Mouse (Mus musculus) neural tube, embryonic 15.5 days (tissue): ENCODE data around the gene Gm614. TPM values are rescaled to one million over a fixed set of nuclear protein-coding genes. Genes with fewer than 3 reads are reported as not detected.

ENCODE experiments used
- ATAC-seq: fragments of 200-750 bp; cut with Nextera tagmentation; 2 replicates; pipeline ENCODE4 v1.8.0; 2017; ENCODE audit warnings: mild to moderate bottlenecking, moderate TSS enrichment, moderate library complexity; ENCODE audit not compliant: low FRiP score
- H3K27ac ChIP-seq: fragments of 300-500 bp; sonication (generic); replicated peaks from 2 replicates; pipeline ENCODE4 v1.5.1; 2015; ENCODE audit warnings: mild to moderate bottlenecking, inconsistent platforms
- H3K27me3 ChIP-seq: fragments of 300-500 bp; sonication (generic); replicated peaks from 2 replicates; pipeline ENCODE4 v1.6.1; 2015; ENCODE audit warnings: inconsistent platforms
- H3K36me3 ChIP-seq: fragments of 300-500 bp; sonication (generic); 2 replicates; pipeline ENCODE4 v1.6.1; 2015; ENCODE audit warnings: inconsistent platforms
- H3K4me1 ChIP-seq: fragments of 300-500 bp; sonication (generic); 2 replicates; pipeline ENCODE4 v1.6.1; 2015; ENCODE audit warnings: inconsistent platforms
- H3K4me2 ChIP-seq: fragments of 300-500 bp; sonication (generic); 2 replicates; pipeline ENCODE4 v1.6.1; 2015; ENCODE audit warnings: inconsistent platforms, mild to moderate bottlenecking, moderate library complexity
- H3K4me3 ChIP-seq: fragments of 300-500 bp; sonication (generic); replicated peaks from 2 replicates; pipeline ENCODE4 v1.5.1; 2015; ENCODE audit warnings: mild to moderate bottlenecking, inconsistent platforms
- H3K9ac ChIP-seq: fragments of 300-500 bp; sonication (generic); replicated peaks from 2 replicates; pipeline ENCODE4 v1.6.1; 2015; ENCODE audit warnings: mild to moderate bottlenecking, inconsistent platforms
- H3K9me3 ChIP-seq: fragments of 300-500 bp; sonication (generic); replicated peaks from 2 replicates; pipeline ENCODE4 v1.6.1; 2016; ENCODE audit warnings: inconsistent platforms
- WGBS: fragments of 180-500 bp; shearing (Covaris S2); methylation state at CpG from one replicate; pipeline ENCODE4 v1.1.7; 2015; ENCODE audit warnings: mixed read lengths; 5-methylcytosine and 5-hydroxymethylcytosine counted together
- polyA plus RNA-seq: library from polyadenylated mRNA; unstranded; fragments of >200 nt; fragmentation: Nextera tagmentation; extraction: Ambion mirVana; gene quantifications from 2 replicates; pipeline ENCODE4 v1.2.1, GENCODE M21; 2015

Gene Gm614
- polyA plus RNA-seq, 1 experiment from 2014 or later: not detected

- Histone ChIP-seq H3K27ac (no peak overlapping the region), H3K4me1 (peaks cover 11% of the 10 kb centered on the region; the same call in 1 of the 2 replicates), H3K27me3 (no peaks in the 10 kb centered on the region), H3K4me3 (peak overlapping the region; percentile 52), H3K9me3 (no peaks in the 10 kb centered on the region), H3K36me3 (no peaks in the 10 kb centered on the region), H3K9ac (peak overlapping the region; percentile 46), H3K4me2 (peak overlapping the region; percentile 75)
- WGBS: 16% methylated on average over 26 of the region's 26 CpGs
- ATAC-seq: peak; percentile 45; the same call in 1 of the 2 replicates
These were observed 9.1 kb downstream of the Gm614 start for GRCm38 (mm10) chrX:101254740-101255139.

- H3K9ac ChIP-seq: peak within 1 kb of the TSS; percentile 46
- H3K27me3 ChIP-seq: no peaks in the 10 kb centered on the region
- no peak within 1 kb of the TSS for H3K27ac ChIP-seq
- H3K4me2 ChIP-seq: peak within 1 kb of the TSS; percentile 75
- ATAC-seq: peak; percentile 95
- peaks cover 11% of the 10 kb centered on the region; the same call in 1 of the 2 replicates for H3K4me1 ChIP-seq
- no peaks in the 10 kb centered on the region for H3K9me3 ChIP-seq
- H3K36me3 ChIP-seq: no peaks in the 10 kb centered on the region
- H3K4me3 ChIP-seq: peak within 1 kb of the TSS; percentile 52
- 21% methylated on average over 47 of the region's 47 CpGs for WGBS
These were observed 9.7 kb downstream of the Gm614 start, which contains the start of gene Foxo4 for GRCm38 (mm10) chrX:101253952-101254729. Foxo4 (plus strand) TSS chrX:101254528.

GRCm38 (mm10) chrX:101245011-101245410 lies 18.8 kb downstream of the Gm614 start:
- Histone ChIP-seq H3K9ac (no peak overlapping the region), H3K27me3 (no peaks in the 10 kb centered on the region), H3K36me3 (no peaks in the 10 kb centered on the region), H3K9me3 (no peaks in the 10 kb centered on the region), H3K27ac (no peak overlapping the region), H3K4me2 (no peak overlapping the region), H3K4me3 (no peak overlapping the region), H3K4me1 (no peaks in the 10 kb centered on the region)
- 25% methylated on average over 1 of the region's 1 CpGs for WGBS
- no peak for ATAC-seq

- Histone ChIP-seq H3K9ac (no peak overlapping the region), H3K4me2 (peak overlapping the region; percentile 52), H3K9me3 (no peaks in the 10 kb centered on the region), H3K36me3 (no peaks in the 10 kb centered on the region), H3K4me1 (peaks cover 8% of the 10 kb centered on the region; the same call in 1 of the 2 replicates), H3K27ac (peak overlapping the region; percentile 77), H3K4me3 (peak overlapping the region; percentile 59), H3K27me3 (peaks cover 3% of the 10 kb centered on the region; the same call in 1 of the 2 replicates)
- WGBS: 31% methylated on average over 7 of the region's 7 CpGs
- peak; percentile 62; the same call in 1 of the 2 replicates for ATAC-seq
These were observed 41.0 kb downstream of the Gm614 start for GRCm38 (mm10) chrX:101222796-101223162.

- Histone ChIP-seq H3K36me3 (no peaks in the 10 kb centered on the region), H3K4me3 (peak within 1 kb of the TSS; percentile 59), H3K9me3 (no peaks in the 10 kb centered on the region), H3K4me2 (peak within 1 kb of the TSS; percentile 59), H3K4me1 (peaks cover 8% of the 10 kb centered on the region; the same call in 1 of the 2 replicates), H3K27ac (peak within 1 kb of the TSS; percentile 86), H3K9ac (peak within 1 kb of the TSS; percentile 53), H3K27me3 (peaks cover 3% of the 10 kb centered on the region; the same call in 1 of the 2 replicates)
- 20% methylated on average over 54 of the region's 55 CpGs for WGBS
- peak; percentile 97 for ATAC-seq
These were observed 41.7 kb downstream of the Gm614 start, which contains the start of gene Snx12 for GRCm38 (mm10) chrX:101221834-101222795. Snx12 (minus strand) TSS chrX:101222563.

Other genes with a start within 250 kb of the Gm614 start
- gene Tex11, start 204.3 kb downstream of the Gm614 start, polyA plus RNA-seq: 0.04 TPM in 1 of 2 replicates, not detected in the other
- gene Slc7a3, start 178.0 kb downstream of the Gm614 start, polyA plus RNA-seq: 5.0 and 5.6 TPM in 2 replicates
- 42.2 and 48.0 TPM in 2 replicates for gene Snx12, start 41.4 kb downstream of the Gm614 start, polyA plus RNA-seq
- gene Foxo4, start 9.5 kb downstream of the Gm614 start, polyA plus RNA-seq: 0.88 and 1.0 TPM in 2 replicates
- 6.1 and 27.4 TPM in 2 replicates for gene Il2rg, start 4.3 kb upstream of the Gm614 start, polyA plus RNA-seq
- gene Gm20489, start 5.0 kb upstream of the Gm614 start, polyA plus RNA-seq: not detected in 2 replicates
- 21.9 and 23.7 TPM in 2 replicates for gene Med12, start 10.0 kb upstream of the Gm614 start, polyA plus RNA-seq
- gene Nlgn3, start 35.2 kb upstream of the Gm614 start, polyA plus RNA-seq: 72.1 and 77.2 TPM in 2 replicates
- gene Gjb1, start 112.4 kb upstream of the Gm614 start, polyA plus RNA-seq: 1.8 and 4.6 TPM in 2 replicates
- gene Zmym3, start 156.9 kb upstream of the Gm614 start, polyA plus RNA-seq: 72.3 and 83.4 TPM in 2 replicates
- 242 and 291 TPM in 2 replicates for gene Nono, start 165.3 kb upstream of the Gm614 start, polyA plus RNA-seq
- gene Itgb1bp2, start 185.1 kb upstream of the Gm614 start, polyA plus RNA-seq: 4.4 and 8.8 TPM in 2 replicates